Mouse (Mus musculus): ENCODE measurements around the gene Gon7. TPM values are rescaled to one million over a fixed set of nuclear protein-coding genes. Genes with fewer than 3 reads are reported as not detected.

Gene Gon7
- polyA plus RNA-seq, 1 experiment from 2014 or later, result 13.0 TPM

DNA sequence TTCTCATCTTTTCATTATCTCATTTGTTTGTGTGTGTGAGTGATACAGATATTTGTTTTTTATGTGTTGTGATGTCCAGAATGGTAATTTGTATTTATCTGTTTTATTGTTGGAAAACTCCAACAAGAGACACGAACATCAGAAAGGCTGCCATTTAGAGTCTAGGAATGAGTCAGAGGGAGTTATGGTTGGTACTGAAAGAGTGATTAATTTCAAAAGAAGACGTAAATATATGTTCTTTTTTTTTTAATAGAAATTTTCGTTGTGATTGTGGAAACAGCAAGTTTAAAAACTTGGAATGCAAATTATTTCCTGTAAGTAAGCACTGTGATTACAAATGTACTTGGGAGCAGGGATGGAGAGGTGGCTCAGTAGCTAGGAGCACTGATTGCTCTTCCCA lies 4.1 kb upstream of the Gon7 start:
- Histone ChIP-seq H3K4me1 (ENCODE audit: insufficient read depth) (peaks cover 10% of the 10 kb centered on the region), H3K27ac (ENCODE audit: low read depth) (no peak overlapping the region), H3K27me3 (ENCODE audit: insufficient read depth, low read length) (no peaks in the 10 kb centered on the region), H3K36me3 (replicated peaks; ENCODE audit: insufficient read depth, low read length) (peaks cover 29% of the 10 kb centered on the region), H3K9ac (replicated peaks) (no peak overlapping the region), H3K9me3 (ENCODE audit: low read length) (no peaks in the 10 kb centered on the region), H3K4me3 (ENCODE audit: low read depth, low read length) (no peak overlapping the region), H3K4me2 (ENCODE audit: low read depth, low read length) (no peak overlapping the region)
- no peak for DNase-seq
- TF ChIP-seq EP300 (IDR thresholded peaks at IDR 0.05; ENCODE audit: low read depth), result no peak
- TF ChIP-seq CTCF (IDR thresholded peaks at IDR 0.05; ENCODE audit: low read depth), result no peak
- ATAC-seq, result no peak
- WGBS (ENCODE audit: insufficient replicate concordance), result 82% methylated on average over 3 of the region's 3 CpGs

DNA sequence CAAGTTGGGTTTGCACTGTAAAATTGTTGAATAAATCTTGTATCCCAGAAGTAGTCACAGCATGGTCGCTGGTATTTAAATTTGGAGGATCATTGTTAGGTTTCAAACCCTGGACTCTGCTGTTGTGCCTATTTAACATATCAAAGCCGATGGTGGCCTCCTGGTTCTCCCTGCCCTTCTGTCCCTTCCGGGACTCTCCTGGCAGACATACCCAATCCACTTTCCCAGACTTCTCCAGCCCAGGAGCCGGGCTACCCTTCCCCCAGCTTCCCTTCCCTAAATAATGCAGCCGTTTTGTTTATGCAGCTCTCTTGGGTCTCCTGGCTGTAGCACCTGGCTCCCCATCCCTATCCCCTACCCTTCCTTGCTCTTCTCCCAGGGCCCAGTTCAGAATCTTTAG lies 1.3 kb upstream of the Gon7 start:
- peak overlapping the region; percentile 81 for H3K9ac ChIP-seq (replicated peaks)
- DNase-seq, result no peak
- 15% methylated on average over 5 of the region's 5 CpGs for WGBS (ENCODE audit: insufficient replicate concordance)
- H3K36me3 ChIP-seq (replicated peaks; ENCODE audit: insufficient read depth, low read length), result peaks cover 11% of the 10 kb centered on the region
- peak overlapping the region; percentile 82 for H3K4me3 ChIP-seq (ENCODE audit: low read depth, low read length)
- no peak for TF ChIP-seq CTCF (IDR thresholded peaks at IDR 0.05; ENCODE audit: low read depth)
- TF ChIP-seq EP300 (IDR thresholded peaks at IDR 0.05; ENCODE audit: low read depth), result no peak
- H3K9me3 ChIP-seq (ENCODE audit: low read length), result no peaks in the 10 kb centered on the region
- peaks cover 14% of the 10 kb centered on the region for H3K4me1 ChIP-seq (ENCODE audit: insufficient read depth)
- no peak for ATAC-seq
- H3K27ac ChIP-seq (ENCODE audit: low read depth), result 0 out of 2 replicates have a peak overlapping the region, but pooled peaks have one; percentile 85
- H3K27me3 ChIP-seq (ENCODE audit: insufficient read depth, low read length), result no peaks in the 10 kb centered on the region
- peak overlapping the region; percentile 86 for H3K4me2 ChIP-seq (ENCODE audit: low read depth, low read length)

DNA sequence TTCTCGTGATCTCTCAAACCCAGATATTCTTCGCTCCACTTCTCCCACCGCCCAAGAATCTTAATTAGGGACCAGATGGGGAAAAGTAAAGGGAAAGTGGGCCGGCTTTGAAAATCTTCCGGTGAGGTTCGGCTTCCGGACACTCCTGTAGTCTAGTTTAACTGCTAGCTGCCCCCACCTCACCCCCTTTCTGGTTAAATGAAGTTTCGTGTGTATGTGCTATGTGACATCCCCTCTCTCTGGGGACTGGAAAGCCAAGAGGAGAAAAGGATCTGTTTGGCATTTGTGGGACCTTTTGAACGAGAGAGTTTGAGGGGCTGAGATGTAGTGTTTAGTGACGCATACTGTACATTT lies 777 bp upstream of the Gon7 start, which contains the start of gene Gm20604:
TSS of gene Gm20604 (minus strand) at position 270 of the 354 bp plus-strand sequence.
- H3K9me3 ChIP-seq (ENCODE audit: low read length), result no peaks in the 10 kb centered on the region
- no peaks in the 10 kb centered on the region for H3K27me3 ChIP-seq (ENCODE audit: insufficient read depth, low read length)
- DNase-seq (no peak), ATAC-seq (no peak)
- H3K4me1 ChIP-seq (ENCODE audit: insufficient read depth), result peaks cover 14% of the 10 kb centered on the region
- TF ChIP-seq EP300 (IDR thresholded peaks at IDR 0.05; ENCODE audit: low read depth) (no peak), CTCF (IDR thresholded peaks at IDR 0.05; ENCODE audit: low read depth) (no peak)
- H3K4me2 ChIP-seq (ENCODE audit: low read depth, low read length), result peak within 1 kb of the TSS; percentile 86
- peaks cover 9% of the 10 kb centered on the region; the same call in 1 of the 2 replicates for H3K36me3 ChIP-seq (replicated peaks; ENCODE audit: insufficient read depth, low read length)
- H3K9ac ChIP-seq (replicated peaks), result peak within 1 kb of the TSS; percentile 81
- peak within 1 kb of the TSS; percentile 82 for H3K4me3 ChIP-seq (ENCODE audit: low read depth, low read length)
- 1% methylated on average over 10 of the region's 10 CpGs for WGBS (ENCODE audit: insufficient replicate concordance)
- peak within 1 kb of the TSS; percentile 89 for H3K27ac ChIP-seq (ENCODE audit: low read depth)

DNA sequence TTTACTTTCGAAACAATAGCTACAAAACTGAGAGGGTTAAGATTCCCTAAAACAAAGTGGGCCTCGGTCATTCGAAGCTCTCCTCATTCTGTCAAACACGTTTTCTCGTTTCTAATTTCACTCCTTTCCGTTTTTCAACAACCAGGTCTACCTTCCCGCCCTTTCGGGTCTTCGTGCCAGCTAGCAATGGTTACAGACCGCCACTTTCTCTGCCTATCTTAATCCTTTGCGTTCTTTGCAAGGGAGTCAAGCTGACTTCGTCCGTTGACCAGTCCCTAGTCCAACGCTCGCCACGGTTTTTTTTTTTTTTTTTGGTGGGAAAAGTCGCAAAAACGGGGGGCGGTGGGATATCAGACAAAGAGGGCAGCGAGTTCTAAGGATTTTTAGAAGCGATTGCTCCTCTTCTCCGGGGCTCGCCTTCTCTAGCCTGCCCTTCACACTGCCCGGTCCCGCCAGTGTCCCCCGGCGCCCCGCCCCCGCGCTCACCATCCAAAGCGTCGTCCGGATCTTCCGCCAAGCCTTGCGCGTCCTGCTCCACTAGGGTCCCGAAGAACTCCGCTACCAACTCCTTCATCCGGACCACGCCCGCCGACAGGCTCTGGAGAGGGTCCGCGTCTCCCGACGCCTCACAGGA lies 431 bp downstream of the Gon7 start:
- TF ChIP-seq CTCF (IDR thresholded peaks at IDR 0.05; ENCODE audit: low read depth) (no peak), EP300 (IDR thresholded peaks at IDR 0.05; ENCODE audit: low read depth) (no peak)
- peak; percentile 79 for ATAC-seq
- WGBS (ENCODE audit: insufficient replicate concordance), result 1% methylated on average over 44 of the region's 46 CpGs

DNA sequence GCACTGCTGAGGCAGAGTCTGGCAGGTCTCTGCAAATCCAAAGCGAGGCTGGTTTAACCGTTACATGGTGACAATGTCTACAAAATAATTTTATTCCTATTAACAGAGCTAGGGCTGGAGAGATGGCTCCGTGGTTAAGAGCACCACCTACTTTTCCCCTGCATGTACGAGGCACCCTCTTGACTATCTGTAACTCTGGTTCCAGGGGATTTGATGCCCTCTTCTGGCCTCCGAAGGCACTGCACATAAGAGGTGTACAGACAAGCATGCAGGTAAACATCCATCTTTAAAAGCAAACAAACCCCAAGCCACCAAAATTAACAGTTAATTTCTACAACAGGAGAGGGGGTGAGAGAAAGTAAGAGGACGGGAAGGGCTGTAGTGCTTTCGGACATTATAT lies 1.3 kb downstream of the Gon7 start:
- 79% methylated on average over 7 of the region's 7 CpGs for WGBS (ENCODE audit: insufficient replicate concordance)
- ATAC-seq (no peak), DNase-seq (peak; percentile 64)
- H3K4me3 ChIP-seq (ENCODE audit: low read depth, low read length), result peak overlapping the region; percentile 82
- peak overlapping the region; percentile 86 for H3K4me2 ChIP-seq (ENCODE audit: low read depth, low read length)
- peaks cover 14% of the 10 kb centered on the region for H3K4me1 ChIP-seq (ENCODE audit: insufficient read depth)
- peak; percentile 69 for TF ChIP-seq CTCF (IDR thresholded peaks at IDR 0.05; ENCODE audit: low read depth)
- no peak for TF ChIP-seq EP300 (IDR thresholded peaks at IDR 0.05; ENCODE audit: low read depth)
- H3K27ac ChIP-seq (ENCODE audit: low read depth), result no peak overlapping the region
- H3K9ac ChIP-seq (replicated peaks), result no peak overlapping the region
- no peaks in the 10 kb centered on the region for H3K27me3 ChIP-seq (ENCODE audit: insufficient read depth, low read length)
- 0 out of 2 replicates have a peak, but pooled peaks cover 4% of the 10 kb centered on the region for H3K36me3 ChIP-seq (replicated peaks; ENCODE audit: insufficient read depth, low read length)
- no peaks in the 10 kb centered on the region for H3K9me3 ChIP-seq (ENCODE audit: low read length)

More for the DNA sequence above, 431 bp downstream of the Gon7 start:
- 0 out of 2 replicates have a peak, but pooled peaks cover 7% of the 10 kb centered on the region for H3K36me3 ChIP-seq (replicated peaks; ENCODE audit: insufficient read depth, low read length)
- H3K27ac ChIP-seq (ENCODE audit: low read depth), result peak overlapping the region; percentile 89
- peak overlapping the region; percentile 78 for H3K9ac ChIP-seq (replicated peaks)
- peak overlapping the region; percentile 82 for H3K4me3 ChIP-seq (ENCODE audit: low read depth, low read length)
- H3K4me2 ChIP-seq (ENCODE audit: low read depth, low read length), result peak overlapping the region; percentile 86
- peaks cover 14% of the 10 kb centered on the region for H3K4me1 ChIP-seq (ENCODE audit: insufficient read depth)
- DNase-seq, result peak; percentile 24
- H3K9me3 ChIP-seq (ENCODE audit: low read length), result no peaks in the 10 kb centered on the region
- H3K27me3 ChIP-seq (ENCODE audit: insufficient read depth, low read length), result no peaks in the 10 kb centered on the region

- no peaks in the 10 kb centered on the region for H3K9me3 ChIP-seq (ENCODE audit: low read length)
- ATAC-seq, result no peak
- H3K27ac ChIP-seq (ENCODE audit: low read depth), result peak overlapping the region; percentile 3; the same call in 1 of the 2 replicates
- 71% methylated on average over 3 of the region's 3 CpGs for WGBS (ENCODE audit: insufficient replicate concordance)
- peaks cover 11% of the 10 kb centered on the region; the same call in 1 of the 2 replicates for H3K4me1 ChIP-seq (ENCODE audit: insufficient read depth)
- H3K36me3 ChIP-seq (replicated peaks; ENCODE audit: insufficient read depth, low read length), result peaks cover 4% of the 10 kb centered on the region; the same call in 1 of the 2 replicates
- DNase-seq, result no peak
- H3K9ac ChIP-seq (replicated peaks), result no peak overlapping the region
- no peak overlapping the region for H3K4me3 ChIP-seq (ENCODE audit: low read depth, low read length)
- no peaks in the 10 kb centered on the region for H3K27me3 ChIP-seq (ENCODE audit: insufficient read depth, low read length)
- no peak overlapping the region for H3K4me2 ChIP-seq (ENCODE audit: low read depth, low read length)
- no peak for TF ChIP-seq CTCF (IDR thresholded peaks at IDR 0.05; ENCODE audit: low read depth)
- no peak for TF ChIP-seq EP300 (IDR thresholded peaks at IDR 0.05; ENCODE audit: low read depth)
Observed at GRCm38 (mm10) chr12:102748256-102748655, 9.3 kb downstream of the Gon7 start.

All from liver, postnatal 0 days (tissue).